Mouse (Mus musculus): ENCODE results near the gene Tpst1.

Gene Tpst1

DNA sequence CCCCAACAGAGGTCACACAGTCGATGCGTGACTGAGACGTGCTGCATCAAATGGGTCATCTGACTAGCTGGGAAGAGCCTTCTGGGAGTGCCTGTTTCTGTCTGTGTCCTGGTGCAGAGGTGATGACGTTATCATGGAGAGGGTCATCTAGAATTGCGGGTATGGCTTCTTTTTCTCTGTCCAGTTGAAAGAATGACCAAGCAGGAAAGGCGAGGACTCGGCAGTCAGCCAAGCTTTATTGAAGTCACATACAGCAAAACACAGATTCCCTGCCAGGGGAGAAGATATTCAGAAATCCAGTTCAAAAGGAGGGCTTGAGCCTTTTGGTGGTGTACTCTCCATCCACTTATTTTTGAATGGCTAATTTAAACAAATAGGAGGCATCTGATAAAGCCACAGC lies 70.0 kb downstream of the Tpst1 start:
- ATAC-seq (ENCODE audit: low TSS enrichment) = no peak

GRCm38 (mm10) chr5:130143977-130144333 lies 70.8 kb downstream of the Tpst1 start:
- ATAC-seq (ENCODE audit: low TSS enrichment) = peak; percentile 6; the same call in 1 of the 2 replicates

DNA sequence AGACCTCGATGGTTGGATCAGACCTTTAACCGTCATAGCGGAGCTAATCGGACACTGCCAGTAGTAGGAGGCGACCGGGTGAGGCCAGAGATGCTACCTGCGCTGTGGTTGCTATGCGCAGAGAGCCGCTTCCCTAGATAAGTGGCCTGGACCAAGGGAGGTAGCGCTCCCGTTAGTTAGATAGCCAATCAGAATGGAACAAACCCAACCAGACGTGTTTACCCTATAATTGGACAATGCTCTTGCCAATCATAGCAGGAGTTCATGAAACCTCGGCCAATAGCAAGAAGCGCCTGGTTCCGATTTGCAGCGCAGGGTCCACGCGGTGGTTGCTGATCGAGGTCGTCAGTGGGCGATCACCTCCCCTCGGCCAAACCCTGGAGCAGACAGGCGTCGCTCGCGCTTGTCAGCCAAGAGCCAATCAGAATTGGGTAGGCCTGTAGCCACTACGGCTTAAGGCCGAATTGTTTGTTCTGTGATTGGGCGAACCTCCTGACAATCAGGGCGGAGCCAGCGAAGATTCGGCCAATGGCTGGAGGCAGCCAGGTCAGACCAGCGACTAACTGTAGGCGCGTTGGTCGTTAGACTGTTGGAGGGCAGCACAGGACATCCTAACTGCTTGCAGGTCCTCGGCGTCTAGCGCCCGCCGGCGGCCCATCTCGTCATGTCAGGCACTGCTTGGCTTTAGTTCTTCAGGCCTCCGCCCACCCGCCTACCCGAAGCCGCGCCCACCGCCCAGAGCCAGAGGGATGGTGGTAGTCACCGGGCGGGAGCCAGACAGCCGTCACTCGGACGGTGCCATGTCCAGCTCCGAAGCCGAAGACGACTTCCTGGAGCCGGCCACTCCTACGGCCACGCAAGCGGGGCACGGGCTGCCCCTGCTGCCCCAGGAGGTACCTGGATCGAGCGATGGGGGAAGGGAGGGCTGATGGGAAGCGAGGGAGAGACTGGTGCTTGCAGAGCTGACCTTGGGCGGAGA lies 71.5 kb downstream of the Tpst1 start, which contains the start of gene Kctd7:
Gene Kctd7, plus strand, starts transcription at position 528 of the 979 bp plus-strand sequence.
- ATAC-seq (ENCODE audit: low TSS enrichment) = peak; percentile 91

- ATAC-seq (ENCODE audit: low TSS enrichment) = peak; percentile 17; the same call in 1 of the 2 replicates
Measured at GRCm38 (mm10) chr5:130145961-130146360, 72.8 kb downstream of the Tpst1 start.

DNA sequence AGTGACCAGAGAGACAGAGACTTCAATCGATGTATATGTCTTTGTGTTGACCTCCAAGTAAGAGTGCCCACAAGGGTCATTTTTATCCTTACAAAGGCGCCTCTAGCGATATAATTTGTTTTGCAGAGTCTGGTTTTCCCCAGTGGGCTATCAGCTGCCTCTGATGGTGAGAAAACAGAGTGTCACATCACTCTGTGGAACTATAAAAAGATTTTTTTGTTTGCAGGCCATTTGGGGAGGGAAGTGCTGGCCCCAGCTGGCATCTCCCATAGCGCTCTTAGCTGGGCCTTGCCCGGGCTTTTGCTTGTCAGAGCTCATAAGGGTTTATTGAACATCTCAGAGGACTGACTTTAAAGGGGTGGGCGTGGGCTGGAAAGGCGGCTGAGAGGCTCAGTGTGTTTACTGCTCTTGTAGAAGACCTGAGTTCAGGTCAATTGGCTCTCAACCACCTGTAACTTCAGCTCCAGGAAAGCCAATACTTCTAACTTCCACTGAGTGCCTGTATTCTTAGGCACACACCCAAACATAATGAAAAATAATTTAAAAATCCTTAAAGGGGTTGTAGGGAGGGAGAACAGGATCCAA lies 76.7 kb downstream of the Tpst1 start:
- no peak for ATAC-seq (ENCODE audit: low TSS enrichment)

GRCm38 (mm10) chr5:130154286-130154685 lies 81.2 kb downstream of the Tpst1 start:
- ATAC-seq (ENCODE audit: low TSS enrichment) = no peak

- ATAC-seq (ENCODE audit: low TSS enrichment) = no peak
Measured at GRCm38 (mm10) chr5:130158545-130158944, 85.4 kb downstream of the Tpst1 start.

DNA sequence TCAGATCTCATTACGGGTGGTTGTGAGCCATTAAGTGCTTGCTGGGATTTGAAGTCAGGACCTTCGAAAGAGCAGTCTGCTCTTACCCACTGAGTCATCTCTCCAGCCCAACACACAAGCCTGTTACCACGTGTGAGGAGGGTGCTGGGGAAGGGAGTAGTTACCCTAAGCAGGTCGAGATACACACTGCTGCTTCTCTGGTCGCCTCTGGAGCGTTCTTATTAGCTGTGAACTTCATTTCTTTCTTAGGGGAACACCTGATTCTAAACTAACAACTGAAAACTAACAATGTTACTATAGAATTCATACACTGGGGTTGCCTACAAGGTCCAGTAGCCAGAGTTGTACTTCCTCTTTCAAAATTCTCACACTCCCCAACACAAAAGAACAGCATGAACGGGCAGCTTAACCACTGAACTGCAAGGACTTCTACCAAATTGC lies 86.7 kb downstream of the Tpst1 start:
- ATAC-seq (ENCODE audit: low TSS enrichment) = no peak

DNA sequence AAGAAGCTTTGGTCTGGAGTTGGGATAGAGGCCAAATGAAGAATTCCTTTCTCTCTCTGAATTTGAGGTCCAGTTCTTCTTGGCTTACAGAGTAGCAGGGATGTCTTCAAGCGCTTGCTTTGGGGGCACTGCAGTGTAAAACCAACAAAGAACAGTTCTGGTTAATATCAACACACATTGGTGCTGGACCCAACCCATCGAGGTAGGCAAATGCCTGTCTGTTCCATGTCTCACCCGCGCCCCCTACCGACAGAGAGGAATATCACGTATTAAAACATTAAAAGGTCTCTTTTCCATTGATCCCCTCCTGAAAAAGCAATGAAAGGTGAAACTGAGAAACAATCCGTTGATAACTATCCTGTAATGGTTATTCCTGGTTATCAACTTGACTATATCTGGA lies 90.5 kb downstream of the Tpst1 start:
- peak; percentile 50; the same call in 1 of the 2 replicates for ATAC-seq (ENCODE audit: low TSS enrichment)

DNA sequence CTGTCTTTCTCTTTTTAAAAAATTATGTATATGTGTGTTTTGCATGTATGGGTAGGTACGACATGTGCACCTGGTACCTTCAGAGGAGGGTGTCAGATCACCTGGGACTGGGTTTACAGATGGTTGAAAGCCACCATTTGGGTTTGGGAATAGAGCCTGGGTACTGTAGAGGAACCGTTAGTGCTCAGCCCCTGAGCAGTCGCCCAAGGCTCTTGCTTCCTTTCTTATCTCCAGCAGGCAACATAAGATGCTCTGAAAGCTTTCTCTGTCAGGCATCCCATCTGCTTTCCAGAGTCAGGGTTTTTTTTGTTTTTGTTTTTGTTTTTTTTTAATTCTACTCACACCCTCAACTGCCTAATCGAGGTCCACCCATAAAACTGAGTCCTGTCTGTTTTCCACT lies 92.1 kb downstream of the Tpst1 start:
- ATAC-seq (ENCODE audit: low TSS enrichment) = no peak

- no peak for ATAC-seq (ENCODE audit: low TSS enrichment)
Measured at GRCm38 (mm10) chr5:130169109-130169508, 96.0 kb downstream of the Tpst1 start.

DNA sequence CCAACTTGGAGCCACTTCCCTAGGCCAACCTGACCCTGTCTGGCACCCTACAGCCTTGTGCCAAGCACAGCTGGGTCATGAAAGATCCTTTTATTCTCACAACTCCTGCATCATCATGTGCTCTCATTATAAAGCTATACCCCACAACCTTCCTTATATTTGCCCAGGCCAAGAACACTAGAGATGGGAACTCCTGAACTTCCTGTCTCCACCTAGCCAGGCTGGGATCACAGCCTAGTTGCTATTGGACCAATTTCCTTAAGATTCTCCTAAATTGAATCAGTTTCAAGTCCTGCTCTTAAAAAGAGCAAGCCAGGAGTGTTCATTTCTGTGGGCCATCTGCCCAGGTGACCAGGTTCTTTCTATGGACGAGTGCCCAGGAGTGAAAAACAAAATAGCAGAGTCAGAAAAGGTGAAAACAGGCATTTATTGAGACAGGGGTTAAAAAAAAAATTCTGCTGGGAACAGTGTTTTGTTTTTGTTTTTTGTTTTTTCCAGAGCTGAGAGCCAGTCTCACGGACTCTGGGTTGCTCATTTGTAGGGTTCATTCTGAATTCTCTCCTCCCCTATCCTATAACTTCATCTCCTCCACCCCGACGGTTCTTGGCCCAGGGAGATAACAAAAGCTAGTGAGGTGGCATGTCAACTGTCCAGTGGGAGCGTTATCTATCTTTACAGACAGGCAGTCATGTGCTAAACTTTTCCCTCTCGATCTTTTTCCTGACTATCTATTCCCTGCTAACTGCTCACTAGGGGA lies 97.7 kb downstream of the Tpst1 start:
- ATAC-seq (ENCODE audit: low TSS enrichment) = peak; percentile 15; the same call in 1 of the 2 replicates

- peak; percentile 96 for ATAC-seq (ENCODE audit: low TSS enrichment)
Measured at GRCm38 (mm10) chr5:130171423-130171954, 98.4 kb downstream of the Tpst1 start, which contains the start of gene Rabgef1. Gene Rabgef1 (plus strand): TSS chr5:130171798.

DNA sequence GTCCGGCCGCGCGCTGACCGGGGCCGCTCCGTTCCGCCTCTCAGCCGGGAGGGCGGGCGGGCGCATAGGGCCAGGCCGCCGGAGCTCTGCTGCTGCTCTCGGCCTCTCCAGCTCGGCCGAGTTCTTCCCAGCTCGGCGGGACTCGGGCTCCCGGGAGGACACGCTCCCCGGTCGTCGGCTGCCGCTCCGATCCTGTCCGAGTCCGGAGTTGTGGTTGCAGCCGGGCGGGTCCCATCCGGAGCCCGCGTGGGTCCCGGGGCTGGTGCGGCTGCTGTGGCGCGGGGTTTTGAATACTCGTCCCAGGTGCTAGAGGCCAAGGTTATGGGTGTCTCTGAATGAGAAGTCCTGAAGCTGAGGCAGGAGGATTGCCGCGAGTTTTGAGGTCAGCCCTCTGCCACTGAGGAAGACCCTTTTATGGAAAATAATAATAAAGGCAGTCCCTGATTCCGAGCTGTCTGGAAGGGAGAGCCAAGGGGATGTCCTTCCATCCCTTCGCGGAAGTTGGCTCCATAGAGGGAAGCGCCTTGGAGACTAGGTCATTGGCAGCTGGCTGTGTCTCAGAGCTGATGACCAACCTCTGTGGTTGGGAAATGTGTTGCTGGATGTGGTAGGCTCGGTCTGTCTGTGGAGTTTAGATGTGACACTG lies 99.0 kb downstream of the Tpst1 start:
- ATAC-seq (ENCODE audit: low TSS enrichment) = peak; percentile 42

DNA sequence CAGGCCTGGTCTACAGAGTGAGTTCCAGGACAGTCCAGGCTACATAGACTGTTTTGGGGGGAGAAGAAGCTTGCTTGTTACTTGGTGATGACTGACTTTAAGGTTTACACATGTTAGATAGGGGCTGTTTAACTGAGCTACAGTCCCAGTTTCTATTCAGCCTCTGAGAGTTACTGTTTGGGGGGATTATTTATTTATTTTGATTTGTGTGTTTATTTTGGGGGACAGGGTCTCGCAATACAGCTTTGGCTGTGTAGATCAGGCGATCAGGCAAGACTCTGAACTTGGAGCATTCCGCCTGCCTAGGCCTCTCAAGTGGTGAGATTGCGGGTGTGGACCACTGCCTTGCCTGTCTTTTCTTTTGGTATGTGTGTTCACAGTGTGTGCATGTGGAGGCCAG lies 99.9 kb downstream of the Tpst1 start:
- no peak for ATAC-seq (ENCODE audit: low TSS enrichment)

DNA sequence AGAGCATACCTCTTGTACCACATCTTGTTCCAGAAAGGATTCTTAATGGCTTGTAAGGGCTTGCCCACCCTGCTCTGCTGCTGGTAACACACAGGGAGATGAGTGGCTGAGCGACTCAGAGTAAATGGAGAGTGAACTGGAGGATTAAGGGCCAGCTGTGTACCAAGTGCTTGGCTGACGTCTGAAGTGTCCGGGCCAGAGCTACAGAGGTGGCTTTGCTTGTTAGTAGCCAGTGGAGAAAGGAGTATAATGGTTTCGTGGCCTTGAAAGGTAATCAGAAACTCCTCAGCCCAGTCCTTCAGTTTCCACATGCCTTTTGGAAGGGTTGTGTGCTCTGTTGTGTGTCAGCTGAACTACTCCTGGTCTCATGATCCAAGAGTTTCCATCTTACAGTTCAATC lies 104.7 kb downstream of the Tpst1 start:
- no peak for ATAC-seq (ENCODE audit: low TSS enrichment)

- no peak for ATAC-seq (ENCODE audit: low TSS enrichment)
Measured at GRCm38 (mm10) chr5:130180362-130180761, 107.2 kb downstream of the Tpst1 start.

DNA sequence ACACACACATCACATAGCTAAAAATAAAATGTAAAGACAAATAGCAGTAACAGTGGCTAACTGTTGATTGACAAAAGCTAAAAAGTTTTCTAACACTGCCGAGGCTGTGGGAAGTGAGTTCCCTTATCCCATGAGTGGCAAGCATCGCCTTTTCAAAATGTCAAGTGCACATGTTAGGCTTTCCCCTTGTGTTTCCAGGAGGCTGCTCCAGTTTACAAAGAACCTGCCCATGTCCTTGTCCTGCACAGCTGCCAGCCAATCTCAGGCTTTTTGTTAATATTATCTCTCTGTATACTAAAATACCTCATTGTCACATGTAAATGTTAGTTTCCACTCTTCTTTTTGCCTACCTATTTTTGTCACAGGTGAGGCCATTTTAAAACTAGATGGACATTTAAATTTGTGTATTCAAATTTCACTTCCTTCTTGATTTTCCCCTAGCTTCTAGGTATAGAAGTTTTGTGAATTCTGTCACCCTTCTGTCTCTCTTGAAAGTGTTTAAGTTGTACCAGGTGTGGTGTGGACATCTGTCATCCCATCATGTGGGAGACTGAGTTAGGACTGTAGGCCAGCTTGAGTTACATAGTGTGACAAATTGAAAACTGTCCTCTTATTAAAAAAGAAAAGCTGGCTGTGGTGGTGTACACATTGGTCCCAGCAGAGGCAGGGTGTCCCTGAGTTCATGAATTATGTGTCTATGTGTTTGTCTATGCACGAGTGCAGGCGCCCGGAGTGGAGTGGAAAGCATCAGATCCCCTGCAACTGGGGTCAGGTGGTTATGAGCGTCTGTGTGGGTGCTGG lies 108.8 kb downstream of the Tpst1 start:
- no peak for ATAC-seq (ENCODE audit: low TSS enrichment)

GRCm38 (mm10) chr5:130182541-130182821 lies 109.4 kb downstream of the Tpst1 start:
- ATAC-seq (ENCODE audit: low TSS enrichment) = no peak

DNA sequence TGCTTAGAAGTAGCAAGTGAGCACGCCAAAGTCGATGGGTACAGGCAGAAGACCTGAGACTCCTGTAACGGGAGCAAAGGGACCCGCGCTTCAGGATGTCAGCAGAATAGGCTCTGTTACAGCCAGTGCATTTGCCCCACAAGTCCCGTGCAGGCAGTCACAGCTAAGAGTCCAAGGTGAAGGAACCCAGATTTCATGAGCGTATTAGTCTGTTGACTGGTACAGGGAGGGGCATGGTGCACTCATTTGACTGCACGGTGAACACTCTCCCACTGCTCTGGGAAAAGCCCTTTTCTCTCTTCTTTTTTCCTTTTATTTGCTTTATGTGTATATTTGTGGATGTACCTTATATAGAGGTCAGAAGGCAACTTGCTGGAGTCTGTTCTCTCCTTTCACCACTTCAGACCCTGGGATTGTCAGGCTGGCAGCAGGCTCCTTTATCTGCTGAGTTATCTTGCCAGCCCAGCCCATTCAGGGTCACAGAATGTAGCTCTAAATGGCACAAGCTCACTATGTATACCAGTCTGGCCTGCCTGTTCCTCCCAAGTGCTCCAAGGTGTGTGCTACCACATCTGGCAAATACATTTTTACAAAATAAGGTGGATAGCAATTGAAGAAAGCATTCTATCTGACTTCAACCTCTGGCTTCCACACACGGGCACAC lies 111.2 kb downstream of the Tpst1 start:
- no peak for ATAC-seq (ENCODE audit: low TSS enrichment)

Measured in frontal cortex, adult (tissue).